Mouse (Mus musculus): Measurements from ENCODE around the gene Fam193b. TPM values are rescaled to one million over a fixed set of nuclear protein-coding genes. Genes with fewer than 3 reads are reported as not detected.

Gene Fam193b
- total RNA-seq, 2 experiments from 2014 or later: 18.3 to 19.0 TPM

DNA sequence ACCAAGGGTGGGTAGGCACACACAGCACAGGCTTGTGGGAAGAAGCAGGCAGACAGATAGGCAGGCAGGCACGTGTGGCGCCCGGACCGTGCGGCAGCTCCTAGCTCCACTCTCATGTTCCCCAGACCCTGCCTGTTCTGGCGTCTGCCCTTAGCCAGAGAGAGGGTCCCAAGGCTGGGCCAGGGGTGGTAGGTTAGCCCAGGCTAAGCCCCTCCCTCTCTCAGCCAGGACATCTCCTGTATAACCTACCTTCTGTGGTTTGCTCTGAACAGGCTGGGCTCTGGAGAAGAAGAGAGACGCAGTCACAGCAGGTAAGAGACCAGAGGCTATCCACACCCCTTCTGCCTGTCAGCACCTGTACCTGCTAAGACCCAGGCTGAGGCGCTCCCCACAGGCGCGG lies 62.4 kb downstream of the Fam193b start:
- DNase-seq (ENCODE audit: low spot score): no peak
- intact Hi-C loops (cut with DNase I): no loop called here

DNA sequence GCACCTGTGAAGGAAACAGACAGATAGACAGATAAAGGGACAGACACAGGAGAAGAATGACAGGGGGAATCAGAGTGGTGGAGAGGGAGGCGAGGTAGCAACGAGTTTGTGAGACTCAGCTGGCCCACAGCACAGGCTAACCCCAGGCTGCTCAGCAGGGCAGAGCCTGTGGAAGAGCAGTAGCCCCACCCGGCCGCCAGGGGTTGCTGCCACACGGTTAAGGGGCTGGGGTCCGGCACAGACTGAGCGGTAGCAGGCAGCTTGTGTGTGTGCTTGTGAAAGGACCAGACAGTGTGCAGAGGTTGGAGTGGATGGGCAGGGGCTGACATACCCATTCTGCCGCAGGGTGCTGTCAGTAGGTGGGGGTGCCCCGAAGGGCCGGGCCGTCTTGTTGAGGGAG lies 63.0 kb downstream of the Fam193b start:
- intact Hi-C loops (cut with DNase I): no loop called here

DNA sequence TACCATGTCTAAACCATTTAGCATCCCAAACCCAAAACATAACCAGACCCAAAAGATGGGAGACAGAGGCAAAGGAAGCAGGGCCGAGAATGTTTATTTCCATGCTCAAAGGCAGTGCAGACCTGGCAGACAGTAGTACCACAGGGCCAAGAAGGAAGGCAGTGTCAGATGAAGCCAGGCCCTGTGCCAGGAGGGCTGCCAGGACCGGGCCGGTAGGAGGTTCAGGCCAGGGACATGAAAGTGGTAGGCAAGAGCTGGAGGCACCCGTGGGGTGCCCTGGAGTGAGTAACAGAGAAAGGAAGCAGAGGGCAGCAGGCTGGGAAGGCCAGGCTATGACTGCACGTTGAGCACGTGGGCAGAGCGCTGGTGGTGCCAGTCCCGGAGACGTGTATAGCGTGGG lies 64.2 kb downstream of the Fam193b start:
- intact Hi-C loops (cut with DNase I): no loop called here
- no peak for DNase-seq (ENCODE audit: low spot score)

More for the DNA sequence above, 63.0 kb downstream of the Fam193b start:
- DNase-seq (ENCODE audit: low spot score): no peak

DNA sequence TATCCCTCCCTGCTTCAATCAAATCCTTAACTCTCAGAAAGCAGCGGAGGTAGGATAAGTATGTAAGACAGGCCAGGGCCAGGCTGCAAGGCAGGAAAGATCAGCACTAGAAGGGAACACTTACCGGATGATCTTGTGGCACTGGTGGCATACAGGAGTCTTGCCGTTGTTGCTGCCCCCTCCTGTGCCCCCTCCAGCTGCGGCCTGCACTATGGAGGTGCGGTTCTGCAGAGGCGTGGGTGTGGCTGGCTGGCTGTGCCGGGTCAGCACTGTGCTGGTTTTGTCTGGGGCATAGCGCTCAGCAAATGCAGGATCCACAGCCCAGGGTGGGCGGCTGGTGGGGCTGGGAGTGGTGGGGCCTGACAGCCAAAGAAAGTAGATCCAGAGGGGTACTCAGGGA lies 65.1 kb downstream of the Fam193b start:
- no peak for DNase-seq (ENCODE audit: low spot score)
- intact Hi-C loops (cut with DNase I): no loop called here

DNA sequence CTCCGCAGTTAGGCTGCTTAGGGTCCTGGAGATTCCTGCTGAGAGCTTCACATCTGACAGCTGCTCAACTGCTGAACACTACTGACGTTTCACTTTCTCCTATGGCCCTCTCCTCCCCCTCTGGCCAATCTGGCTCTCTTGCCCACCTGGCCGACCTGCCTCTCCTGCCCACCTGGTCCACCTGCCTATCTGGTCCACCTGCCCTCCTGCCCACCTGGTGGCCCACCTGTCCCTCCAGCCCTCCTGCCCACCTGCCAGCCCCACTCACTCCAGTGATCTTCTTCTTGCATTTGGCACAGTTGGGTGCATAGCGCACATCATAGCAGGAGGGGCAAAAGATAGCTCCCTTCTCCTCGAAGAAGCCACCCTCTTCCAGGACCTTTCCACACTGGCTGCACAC lies 66.5 kb downstream of the Fam193b start:
- DNase-seq (ENCODE audit: low spot score): no peak
- intact Hi-C loops (cut with DNase I): no loop called here

DNA sequence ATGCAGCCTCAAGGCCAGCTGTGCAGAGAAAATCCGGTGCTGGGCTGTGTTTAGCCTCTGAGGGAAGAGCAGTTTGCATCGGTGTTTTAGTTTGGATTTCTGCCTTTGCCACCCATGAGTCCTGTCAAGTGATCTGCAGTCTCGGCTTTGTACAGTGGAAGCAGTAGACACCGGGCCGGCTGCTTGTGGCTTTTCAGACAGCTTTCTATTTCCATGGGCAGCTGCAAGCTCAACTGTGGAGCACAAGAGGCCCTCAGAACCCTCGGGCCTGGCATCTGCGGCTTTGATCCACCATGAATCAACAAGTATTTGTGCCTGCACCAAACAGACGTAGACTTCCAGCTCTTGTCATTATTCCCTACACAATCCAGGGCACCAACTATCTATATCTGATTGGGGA lies 68.5 kb downstream of the Fam193b start:
- intact Hi-C loops (cut with DNase I): no loop called here
- DNase-seq (ENCODE audit: low spot score): no peak

DNA sequence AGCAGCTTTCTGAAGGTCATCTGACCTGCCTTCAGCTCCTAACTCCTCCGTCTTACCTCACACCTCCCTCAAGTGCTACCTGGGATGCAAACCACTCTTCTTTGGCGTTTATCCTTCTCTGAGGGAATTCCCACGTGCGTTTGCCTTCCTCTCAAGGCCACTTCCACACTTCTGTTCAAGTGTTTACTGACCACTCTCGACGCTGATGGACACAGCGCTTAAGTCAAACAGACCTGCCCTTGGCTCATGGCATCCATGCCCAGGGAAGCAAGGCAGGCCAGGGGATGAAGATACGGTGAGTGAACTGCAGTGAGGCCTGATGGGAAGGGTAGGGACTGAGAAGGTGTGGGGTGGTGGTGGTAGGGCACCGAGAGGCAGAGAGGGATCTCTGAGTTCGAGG lies 70.3 kb downstream of the Fam193b start:
- intact Hi-C loops (cut with DNase I): no loop called here
- no peak for DNase-seq (ENCODE audit: low spot score)

DNA sequence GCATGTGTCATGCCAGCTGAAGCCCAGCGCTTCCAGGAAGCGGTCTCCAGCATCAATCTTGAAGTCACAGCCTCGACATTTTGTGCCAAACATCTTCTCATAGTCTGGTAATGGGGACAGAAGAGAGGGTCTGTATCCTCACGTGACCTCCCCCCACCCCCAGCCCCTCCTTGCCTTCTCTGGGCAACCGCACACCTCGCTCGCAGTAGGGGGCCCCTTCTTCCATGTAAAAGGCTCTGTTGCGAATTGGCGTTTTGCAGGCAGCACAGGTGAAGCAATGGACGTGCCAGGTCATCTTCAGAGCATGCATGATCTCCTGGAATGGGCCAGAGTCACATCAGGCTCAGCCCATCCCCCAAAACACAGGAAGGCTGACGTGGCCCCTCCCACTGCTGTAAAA lies 72.0 kb downstream of the Fam193b start:
- DNase-seq (ENCODE audit: low spot score): no peak
- intact Hi-C loops (cut with DNase I): no loop called here

DNA sequence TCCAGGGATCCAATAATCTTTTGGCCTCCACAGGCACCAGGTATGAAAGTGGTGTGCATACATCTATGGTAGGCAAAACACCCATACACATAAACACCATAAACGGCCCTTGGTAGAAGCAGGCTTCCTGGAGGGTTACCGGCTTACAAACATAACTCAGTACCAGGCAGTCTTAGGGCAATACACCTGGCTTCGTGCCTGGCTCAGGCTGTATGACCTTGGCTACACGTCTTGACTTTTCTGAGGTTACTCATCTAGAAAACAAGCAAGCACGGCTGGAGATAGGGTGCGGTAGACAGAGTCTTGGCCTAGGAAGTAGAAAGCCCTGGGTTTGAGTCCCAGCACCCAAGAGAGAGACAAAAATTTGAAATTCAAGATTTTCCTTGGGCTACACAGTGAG lies 74.3 kb downstream of the Fam193b start:
- DNase-seq (ENCODE audit: low spot score): no peak
- intact Hi-C loops (cut with DNase I): no loop called here

DNA sequence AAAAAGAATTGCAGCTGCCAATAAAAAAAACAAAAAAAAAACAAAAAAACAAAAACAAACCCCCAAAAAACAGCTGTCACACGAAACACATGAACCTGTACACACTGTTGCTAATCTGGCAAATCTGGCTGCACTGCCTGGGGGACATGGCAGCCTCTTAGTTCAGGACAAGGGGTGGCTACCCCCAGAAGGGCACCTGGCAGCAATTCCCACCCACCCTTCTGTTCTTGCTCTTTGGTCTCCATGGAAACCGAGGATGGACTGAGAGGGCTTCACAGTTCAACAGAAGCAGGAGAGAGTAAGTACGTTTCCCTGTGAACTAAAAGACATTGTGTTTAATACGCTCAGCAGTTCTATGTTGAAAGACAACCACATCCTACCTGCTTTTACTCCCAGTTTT lies 75.2 kb downstream of the Fam193b start:
- intact Hi-C loops (cut with DNase I): no loop called here
- DNase-seq (ENCODE audit: low spot score): no peak

DNA sequence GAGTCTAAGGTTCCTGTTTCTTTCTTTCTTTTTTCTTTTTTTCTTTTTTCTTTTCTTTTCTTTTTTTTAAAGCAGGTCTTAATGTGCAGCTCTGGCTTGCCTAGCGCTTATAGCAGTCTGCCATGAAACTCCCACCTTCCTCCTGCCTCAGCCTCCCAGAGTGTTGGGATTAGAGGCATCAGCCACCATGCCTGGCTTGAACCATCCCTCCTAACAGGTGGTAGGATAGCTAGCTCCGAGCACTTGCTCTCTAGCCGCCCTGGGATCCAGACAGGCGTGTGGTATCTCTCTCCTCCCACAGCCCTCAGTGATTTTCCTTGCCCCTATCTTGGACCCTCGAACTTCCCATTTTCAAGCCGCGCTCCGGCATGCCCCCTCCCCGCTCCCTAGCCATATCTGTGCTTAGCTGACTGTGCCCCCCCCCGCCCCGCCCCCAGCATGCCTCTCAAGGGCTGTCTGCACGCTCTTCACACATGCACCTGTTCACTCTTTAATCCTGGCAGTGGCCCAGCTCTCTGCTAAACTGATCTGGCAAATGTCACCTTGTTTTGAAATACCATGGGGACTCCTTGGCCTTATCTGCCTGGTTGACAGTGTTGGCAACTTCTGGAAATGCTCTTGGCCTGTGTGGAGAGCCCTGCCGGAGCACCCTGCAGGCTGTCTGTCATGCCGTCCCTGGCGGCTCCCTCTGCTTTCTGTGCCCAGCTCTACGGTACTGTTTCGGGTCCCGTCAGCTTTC lies 75.9 kb downstream of the Fam193b start:
- intact Hi-C loops (cut with DNase I): no loop called here
- DNase-seq (ENCODE audit: low spot score): peak; percentile 44

DNA sequence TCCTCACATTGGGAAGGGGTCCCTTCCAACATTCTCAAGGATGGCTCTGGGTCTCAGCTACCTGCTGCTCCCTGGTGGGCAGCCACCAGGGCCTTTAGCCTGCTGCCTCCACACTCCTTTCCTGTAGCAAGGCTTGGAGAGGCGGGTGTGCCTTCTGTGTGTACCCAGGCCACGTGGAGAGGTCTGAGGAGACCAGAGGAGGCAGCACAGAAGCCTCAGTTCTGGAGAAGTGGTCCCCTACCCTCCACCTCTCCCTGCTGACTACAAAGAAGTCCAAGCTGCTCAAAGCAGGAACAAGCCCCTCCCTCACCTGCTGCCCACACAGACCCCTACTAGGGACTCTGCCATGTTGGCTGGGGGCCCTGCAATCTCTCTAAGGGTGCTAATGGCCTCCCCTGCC lies 76.7 kb downstream of the Fam193b start:
- intact Hi-C loops (cut with DNase I): no loop called here
- no peak for DNase-seq (ENCODE audit: low spot score)

Small RNAs within 50 kb of the gene (microRNA-seq; reads per million reads assigned to microRNA genes)
- gene Mir6945: 1.7 reads per million

Other genes starting within 250 kb of the Fam193b start
- 10 to 100 TPM; 36.6 to 37.0 TPM for gene Rab24, start 249.2 kb downstream of the Fam193b start, total RNA-seq (2021)
- under 1 TPM; 0.36 to 0.65 TPM for gene Mxd3, start 241.3 kb downstream of the Fam193b start, total RNA-seq (2021)
- gene Lman2, start 208.3 kb downstream of the Fam193b start, total RNA-seq (2021): 10 to 100 TPM; 49.1 to 49.8 TPM
- under 1 TPM; 0.50 to 0.57 TPM for gene Rgs14, start 201.4 kb downstream of the Fam193b start, total RNA-seq (2021)
- gene Slc34a1, start 172.9 kb downstream of the Fam193b start, total RNA-seq (2021): not detected
- gene Pfn3, start 155.9 kb downstream of the Fam193b start, total RNA-seq (2021): not detected
- gene F12, start 144.3 kb downstream of the Fam193b start, total RNA-seq (2021): not detected
- 10 to 100 TPM; 17.5 to 18.6 TPM for gene Grk6, start 126.0 kb downstream of the Fam193b start, total RNA-seq (2021)
- 1 to 10 TPM in 1 of 2 experiments, under 1 TPM in 1; 0.56 to 1.2 TPM for gene Prr7, start 106.9 kb downstream of the Fam193b start, total RNA-seq (2021)
- gene Dbn1, start 83.0 kb downstream of the Fam193b start, total RNA-seq (2021): 10 to 100 TPM; 10.6 to 10.8 TPM
- 10 to 100 TPM; 65.2 to 67.7 TPM for gene Pdlim7, start 57.4 kb downstream of the Fam193b start, total RNA-seq (2021)
- 1 to 10 TPM; 2.2 to 2.3 TPM for gene Dok3, start 41.8 kb downstream of the Fam193b start, total RNA-seq (2021)
- gene Ddx41, start 34.5 kb downstream of the Fam193b start, total RNA-seq (2021): 10 to 100 TPM; 13.1 to 13.2 TPM
- gene Tmed9, start 2.6 kb upstream of the Fam193b start, total RNA-seq (2021): 10 to 100 TPM; 86.3 to 94.2 TPM
- gene B4galt7, start 28.8 kb upstream of the Fam193b start, total RNA-seq (2021): 10 to 100 TPM in 1 of 2 experiments, 1 to 10 TPM in 1; 9.6 to 10.4 TPM
- gene Caml, start 51.9 kb upstream of the Fam193b start, total RNA-seq (2021): 10 to 100 TPM; 11.5 to 12.1 TPM
- 10 to 100 TPM; 18.9 to 23.5 TPM for gene Ddx46, start 63.9 kb upstream of the Fam193b start, total RNA-seq (2021)
- 10 to 100 TPM; 41.1 to 44.9 TPM for gene B230219D22Rik, start 122.0 kb upstream of the Fam193b start, total RNA-seq (2021)
- gene Txndc15, start 143.5 kb upstream of the Fam193b start, total RNA-seq (2021): 10 to 100 TPM; 38.0 to 38.2 TPM
- gene Pcbd2, start 156.2 kb upstream of the Fam193b start, total RNA-seq (2021): 10 to 100 TPM; 38.2 to 42.5 TPM
- gene Catsper3, start 213.4 kb upstream of the Fam193b start, total RNA-seq (2021): not detected

Measured in heart, postnatal 25 days (tissue).